Mouse (Mus musculus) stomach, postnatal 0 days (tissue): ENCODE measurements around the gene Cebpe. TPM values are rescaled to one million over a fixed set of nuclear protein-coding genes. Genes with fewer than 3 reads are reported as not detected.

Experiments used
- ATAC-seq: fragments of 200-750 bp; cut with Nextera tagmentation; 2 replicates; pipeline ENCODE4 v1.8.0; 2017; ENCODE audit not compliant: low FRiP score, low TSS enrichment
- DNase-seq: peaks from one replicate; pipeline ENCODE4 v3.0.0-alpha.2; 2016; ENCODE audit warnings: low spot score
- H3K27ac ChIP-seq: fragments of 300-500 bp; sonication (generic); replicated peaks from 2 replicates; pipeline ENCODE4 v1.5.1; 2014; ENCODE audit warnings: mild to moderate bottlenecking, control low read depth
- H3K27me3 ChIP-seq: fragments of 300-500 bp; sonication (generic); 2 replicates; pipeline ENCODE4 v1.6.1; 2014; ENCODE audit warnings: low read length; ENCODE audit not compliant: control insufficient read depth, insufficient read depth
- H3K36me3 ChIP-seq: fragments of 300-500 bp; sonication (generic); 2 replicates; pipeline ENCODE4 v1.6.1; 2014; ENCODE audit warnings: low read length, mixed read lengths; ENCODE audit not compliant: control insufficient read depth, insufficient read depth
- H3K4me1 ChIP-seq: fragments of 300-500 bp; sonication (generic); replicated peaks from 2 replicates; pipeline ENCODE4 v1.6.1; 2014; ENCODE audit warnings: antibody characterized with exemption; ENCODE audit not compliant: control insufficient read depth, insufficient read depth
- H3K4me2 ChIP-seq: fragments of 300-500 bp; sonication (generic); replicated peaks from 2 replicates; pipeline ENCODE4 v1.6.1; 2014; ENCODE audit warnings: low read depth, mild to moderate bottlenecking, control low read depth, moderate library complexity
- H3K4me3 ChIP-seq: fragments of 300-500 bp; sonication (generic); 2 replicates; pipeline ENCODE4 v1.5.1; 2014; ENCODE audit warnings: low read depth, low read length, control low read depth
- H3K9ac ChIP-seq: fragments of 300-500 bp; sonication (generic); 2 replicates; pipeline ENCODE4 v1.6.1; 2014; ENCODE audit warnings: mild to moderate bottlenecking, low read length, control low read depth, mixed read lengths
- H3K9me3 ChIP-seq: fragments of 300-500 bp; sonication (generic); 2 replicates; pipeline ENCODE4 v1.6.1; 2016; ENCODE audit warnings: low read length; ENCODE audit not compliant: control insufficient read depth
- CTCF ChIP-seq: IDR thresholded peaks from 2 replicates; pipeline ENCODE4 v1.5.1; 2016; ENCODE audit warnings: antibody characterized with exemption, low read depth, mild to moderate bottlenecking, moderate library complexity
- EP300 ChIP-seq: optimal IDR thresholded peaks from 2 replicates; pipeline ENCODE3; 2016; ENCODE audit warnings: antibody characterized with exemption
- WGBS: fragments of 180-500 bp; shearing (Covaris S2); extraction: QIAGEN DNeasy Blood & Tissue Kit; methylation state at CpG from one replicate; pipeline ENCODE4 v1.1.7; 2014; 5-methylcytosine and 5-hydroxymethylcytosine counted together
- polyA plus RNA-seq: library from polyadenylated mRNA; unstranded; fragments of >200 nt; fragmentation: Nextera tagmentation; extraction: Ambion mirVana; gene quantifications from 2 replicates; pipeline ENCODE4 v1.2.1, GENCODE M21; 2015

Cebpe gene
- polyA plus RNA-seq, 1 experiment from 2014 or later, result 0.10 TPM

DNA sequence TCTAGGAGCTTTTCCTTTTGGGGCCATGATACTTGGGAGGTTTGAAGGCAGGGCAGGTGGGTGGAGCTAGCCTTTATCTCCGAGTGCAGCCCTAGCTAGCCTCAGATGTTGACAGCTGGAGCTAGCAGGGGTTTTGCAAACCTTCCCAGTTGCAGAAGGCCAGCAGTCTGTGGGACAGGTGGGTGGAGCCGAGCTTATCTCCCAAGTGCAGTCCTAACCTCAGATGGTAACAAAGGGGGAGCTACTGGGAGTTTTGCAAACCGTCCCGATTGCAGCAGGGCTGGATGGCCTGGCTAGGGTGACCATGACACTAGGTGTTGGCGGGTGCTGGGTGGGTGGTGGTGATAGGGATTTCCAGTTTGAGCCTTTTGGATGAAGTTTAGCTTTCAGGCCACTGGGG is 6.1 kb downstream of the Cebpe start:
- WGBS, result 35% methylated on average over 5 of the region's 5 CpGs
- H3K9ac ChIP-seq, result no peak overlapping the region
- H3K36me3 ChIP-seq, result no peaks in the 10 kb centered on the region
- no peaks in the 10 kb centered on the region for H3K4me1 ChIP-seq
- H3K27ac ChIP-seq, result no peak overlapping the region
- DNase-seq (no peak), ATAC-seq (no peak; the same call in 1 of the 2 replicates)
- H3K27me3 ChIP-seq, result no peaks in the 10 kb centered on the region
- no peak overlapping the region for H3K4me2 ChIP-seq
- no peaks in the 10 kb centered on the region for H3K9me3 ChIP-seq
- H3K4me3 ChIP-seq, result no peak overlapping the region
- TF ChIP-seq EP300, result no peak
- no peak for TF ChIP-seq CTCF

DNA sequence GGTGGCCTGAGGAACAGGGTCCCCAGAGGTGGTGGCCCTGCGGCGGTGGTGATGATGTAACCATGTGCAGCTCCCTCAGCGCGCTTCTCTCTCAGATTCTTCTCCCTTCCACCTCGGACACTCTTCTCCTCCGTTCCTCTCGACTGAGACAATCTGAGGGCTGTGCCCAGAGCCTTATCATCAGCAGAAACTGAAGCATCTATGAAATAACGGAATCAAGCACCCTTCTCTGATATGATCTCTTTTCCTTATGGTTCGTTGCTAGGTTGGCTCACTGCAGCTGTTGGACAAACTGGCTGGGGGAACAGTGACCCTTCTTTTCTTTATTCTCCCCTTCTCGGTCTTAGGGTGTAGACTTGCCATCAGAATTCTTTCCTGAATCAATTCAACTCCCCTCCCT is 8.8 kb downstream of the Cebpe start:
- no peaks in the 10 kb centered on the region for H3K9me3 ChIP-seq
- DNase-seq, result no peak
- H3K4me1 ChIP-seq, result no peaks in the 10 kb centered on the region
- H3K4me2 ChIP-seq, result no peak overlapping the region
- no peak overlapping the region for H3K27ac ChIP-seq
- WGBS, result 66% methylated on average over 10 of the region's 10 CpGs
- H3K36me3 ChIP-seq, result no peaks in the 10 kb centered on the region
- H3K27me3 ChIP-seq, result no peaks in the 10 kb centered on the region
- ATAC-seq, result no peak
- TF ChIP-seq CTCF (no peak), EP300 (no peak)
- H3K9ac ChIP-seq, result no peak overlapping the region
- H3K4me3 ChIP-seq, result no peak overlapping the region

DNA sequence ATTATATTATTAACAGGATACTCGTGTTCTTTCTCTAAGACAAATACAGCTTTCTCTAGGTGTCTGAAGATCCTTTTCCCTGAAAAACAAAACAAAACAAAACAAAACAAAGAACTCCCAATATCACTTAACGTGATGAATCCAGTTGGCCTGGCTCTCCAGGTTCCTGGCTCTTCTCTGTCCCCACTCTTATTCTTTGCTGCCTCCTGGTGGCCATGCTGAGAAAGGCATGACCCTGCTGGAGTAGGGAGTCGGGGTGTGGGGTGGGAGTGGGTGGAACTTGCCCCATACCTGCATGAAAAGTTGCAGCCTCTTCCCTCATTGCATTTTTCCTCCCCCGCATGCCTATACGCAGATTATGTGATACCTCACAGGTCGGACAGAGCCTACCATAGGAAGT is 10.7 kb downstream of the Cebpe start:
- H3K27me3 ChIP-seq, result no peaks in the 10 kb centered on the region
- no peaks in the 10 kb centered on the region for H3K9me3 ChIP-seq
- H3K4me3 ChIP-seq, result no peak overlapping the region
- H3K27ac ChIP-seq, result no peak overlapping the region
- DNase-seq (peak; percentile 83), ATAC-seq (0 out of 2 replicates have a peak, but pooled peaks have one; percentile 65)
- no peaks in the 10 kb centered on the region for H3K36me3 ChIP-seq
- TF ChIP-seq CTCF (peak; percentile 97), EP300 (no peak)
- H3K9ac ChIP-seq, result no peak overlapping the region
- 9% methylated on average over 6 of the region's 6 CpGs for WGBS
- no peaks in the 10 kb centered on the region for H3K4me1 ChIP-seq
- no peak overlapping the region for H3K4me2 ChIP-seq

DNA sequence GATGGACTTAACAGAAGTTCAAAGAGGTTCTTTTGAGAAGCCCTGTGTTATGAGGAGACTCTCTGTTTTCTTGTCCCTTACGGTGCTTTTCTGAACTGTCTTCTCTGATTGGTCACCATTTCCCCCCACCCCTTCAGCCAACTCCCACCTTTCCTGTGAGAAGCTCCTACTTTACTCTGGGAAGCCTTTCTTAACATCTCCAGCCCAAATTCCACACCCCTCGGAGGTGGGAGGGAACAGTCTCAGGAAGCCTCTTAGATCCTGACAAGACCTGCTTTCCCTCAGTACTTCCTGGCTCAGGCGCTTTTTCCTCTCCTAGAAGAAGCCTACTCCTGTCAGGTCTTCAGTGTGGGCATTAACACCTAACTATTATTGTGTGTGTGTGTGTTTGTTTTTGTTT is 12.4 kb downstream of the Cebpe start:
- ATAC-seq (no peak), DNase-seq (no peak)
- Histone ChIP-seq H3K27me3 (no peaks in the 10 kb centered on the region), H3K27ac (no peak overlapping the region), H3K4me3 (no peak overlapping the region), H3K4me1 (no peaks in the 10 kb centered on the region), H3K4me2 (no peak overlapping the region), H3K9ac (no peak overlapping the region), H3K9me3 (no peaks in the 10 kb centered on the region), H3K36me3 (no peaks in the 10 kb centered on the region)
- no peak for TF ChIP-seq EP300
- TF ChIP-seq CTCF, result no peak
- 34% methylated on average over 3 of the region's 3 CpGs for WGBS

DNA sequence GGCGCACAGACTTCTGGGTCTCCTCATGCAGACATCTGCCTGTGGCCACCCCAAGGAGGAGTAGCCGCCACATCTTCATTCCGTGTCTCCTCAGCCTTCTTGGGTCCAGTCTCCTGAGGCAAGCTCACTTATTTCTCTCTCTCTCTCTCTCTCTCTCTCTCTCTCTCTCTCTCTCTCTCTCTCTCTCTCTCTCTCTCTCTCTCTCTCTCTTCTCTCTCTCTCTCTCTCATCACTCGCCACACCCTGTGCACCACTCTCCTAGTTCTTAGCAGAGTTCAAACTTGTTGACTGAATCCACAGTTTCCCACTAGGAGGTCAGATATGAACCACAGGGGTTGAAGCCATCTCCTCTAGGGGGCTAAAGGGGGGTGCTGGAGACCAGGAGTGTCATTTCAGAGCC is 13.2 kb downstream of the Cebpe start, which contains the start of gene Gm29776:
Gm29776 (minus strand) TSS at position 101 of the 400 bp plus-strand sequence.
- WGBS, result 76% methylated on average over 4 of the region's 4 CpGs
- DNase-seq (no peak), ATAC-seq (no peak)
- TF ChIP-seq CTCF (no peak), EP300 (no peak)
- Histone ChIP-seq H3K4me3 (no peak within 1 kb of the TSS), H3K4me1 (no peaks in the 10 kb centered on the region), H3K36me3 (no peaks in the 10 kb centered on the region; the same call in 1 of the 2 replicates), H3K27ac (no peak within 1 kb of the TSS), H3K27me3 (no peaks in the 10 kb centered on the region), H3K9ac (no peak within 1 kb of the TSS), H3K4me2 (no peak within 1 kb of the TSS), H3K9me3 (no peaks in the 10 kb centered on the region)

DNA sequence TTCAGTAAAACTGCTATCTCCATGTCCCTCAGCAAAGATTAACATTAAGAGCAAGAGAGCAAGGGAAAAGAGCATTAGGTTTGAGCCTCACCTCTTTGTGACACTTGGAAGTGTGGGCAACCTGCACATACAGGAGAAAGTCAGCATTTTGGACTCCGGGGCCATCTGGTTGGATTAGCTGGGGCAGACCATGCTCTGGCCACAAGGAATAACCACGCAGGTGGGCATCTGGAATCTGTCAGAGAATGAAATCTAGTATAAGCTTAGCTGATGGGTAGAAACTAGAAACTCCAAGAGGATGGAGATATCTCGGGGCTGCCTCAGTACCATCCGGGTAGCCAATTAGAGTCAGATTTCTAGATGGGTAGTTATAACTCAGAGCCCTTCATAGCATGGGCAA is 15.2 kb downstream of the Cebpe start:
- no peaks in the 10 kb centered on the region; the same call in 1 of the 2 replicates for H3K36me3 ChIP-seq
- no peaks in the 10 kb centered on the region for H3K9me3 ChIP-seq
- DNase-seq (no peak), ATAC-seq (no peak)
- TF ChIP-seq CTCF (no peak), EP300 (no peak)
- H3K4me3 ChIP-seq, result no peak overlapping the region
- no peak overlapping the region for H3K4me2 ChIP-seq
- H3K4me1 ChIP-seq, result no peaks in the 10 kb centered on the region
- no peak overlapping the region for H3K9ac ChIP-seq
- 78% methylated on average over 4 of the region's 4 CpGs for WGBS
- H3K27me3 ChIP-seq, result no peaks in the 10 kb centered on the region
- no peak overlapping the region for H3K27ac ChIP-seq
